Mouse (Mus musculus) splenic B cell, adult 2 months (primary cell): ENCODE measurements around the gene Coq4.

Source experiments
- DNase-seq: peaks from one replicate; pipeline ENCODE4 v3.0.0-alpha.2; 2011; ENCODE audit warnings: low read depth, low spot score
- H3K27me3 ChIP-seq: 2 replicates; pipeline ENCODE4 v1.6.1; 2012; ENCODE audit warnings: mild to moderate bottlenecking, low read length, moderate library complexity, mixed read lengths; ENCODE audit not compliant: control insufficient read depth, poor library complexity, insufficient read depth, severe bottlenecking
- H3K36me3 ChIP-seq: 2 replicates; pipeline ENCODE4 v1.6.1; 2012; ENCODE audit warnings: mild to moderate bottlenecking, low read length, moderate library complexity, mixed read lengths; ENCODE audit not compliant: control insufficient read depth, poor library complexity, insufficient read depth, severe bottlenecking

Gene Coq4

DNA sequence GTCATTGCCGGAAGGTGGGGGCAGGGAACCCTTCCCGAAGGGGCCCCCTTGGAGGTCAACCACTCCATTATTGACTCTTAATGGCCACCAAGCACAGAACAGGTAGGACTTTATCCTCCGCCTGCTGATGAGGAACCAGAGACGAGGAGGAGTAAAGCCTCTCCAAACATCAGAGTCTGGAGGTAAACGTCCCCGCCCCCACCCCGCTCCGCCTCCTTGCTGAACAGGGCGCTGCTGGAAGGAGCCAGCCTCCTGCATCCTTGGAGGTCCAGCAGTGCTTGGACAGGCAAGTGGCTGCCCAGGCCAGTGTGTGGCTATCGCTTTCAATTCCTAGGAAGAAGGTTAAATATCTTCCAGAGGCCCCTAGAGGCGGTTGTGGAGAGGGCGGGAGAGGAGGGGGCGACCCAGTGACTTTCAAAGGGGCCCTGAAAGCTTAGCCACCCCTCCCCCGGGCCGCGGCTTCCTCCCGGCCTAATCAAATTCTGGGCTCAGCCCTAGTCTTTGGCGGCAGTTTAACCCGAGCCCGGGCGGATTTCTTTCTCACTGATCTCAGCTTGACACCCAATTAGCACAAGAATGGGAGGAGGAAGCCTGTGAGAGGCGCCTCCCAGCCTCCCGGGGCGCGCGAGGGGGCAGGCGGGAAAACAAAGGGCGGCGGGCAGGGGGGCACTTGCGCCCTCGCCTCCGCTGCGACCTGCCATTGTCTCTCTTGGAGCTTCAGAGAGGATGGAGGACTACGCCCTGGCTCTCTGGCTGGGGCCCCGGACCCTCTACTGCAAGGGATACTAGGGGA, 32.9 kb downstream of the Coq4 start, which contains the start of gene Urm1:
Gene Urm1 (plus strand): TSS at position 51 of the 793 bp plus-strand sequence.
- peak; percentile 48 for DNase-seq
- Histone ChIP-seq H3K36me3 (no peaks in the 10 kb centered on the region), H3K27me3 (no peaks in the 10 kb centered on the region)

DNA sequence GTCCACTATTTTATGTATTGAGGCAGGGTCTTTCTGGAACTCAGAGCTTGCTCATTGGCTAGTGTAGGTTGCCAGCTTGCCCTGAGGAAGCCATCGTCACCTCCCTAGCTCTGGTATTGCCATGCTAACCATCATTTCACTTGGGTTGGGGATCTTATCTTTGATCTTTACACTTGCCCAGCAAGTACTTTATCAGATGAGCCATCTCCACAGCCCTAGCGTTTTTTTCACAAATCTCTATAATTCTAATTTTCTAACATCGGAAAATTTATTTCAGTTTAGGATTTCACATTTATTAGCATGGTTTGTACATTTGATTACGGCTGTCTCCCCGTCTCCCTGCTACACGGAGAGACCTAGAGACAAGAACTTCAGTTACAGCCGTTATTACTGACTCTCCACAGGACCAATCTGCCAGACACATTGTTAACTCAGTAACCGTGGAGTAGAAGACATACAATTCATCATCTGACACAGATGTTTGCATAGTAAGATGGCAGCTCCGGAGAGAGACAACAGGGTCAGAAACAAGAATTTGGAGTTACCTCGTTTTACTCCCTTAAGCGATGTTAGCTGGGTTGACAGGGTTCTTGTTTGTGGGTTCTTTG, 39.1 kb downstream of the Coq4 start:
- Histone ChIP-seq H3K27me3 (no peaks in the 10 kb centered on the region), H3K36me3 (no peaks in the 10 kb centered on the region)
- DNase-seq: no peak

DNA sequence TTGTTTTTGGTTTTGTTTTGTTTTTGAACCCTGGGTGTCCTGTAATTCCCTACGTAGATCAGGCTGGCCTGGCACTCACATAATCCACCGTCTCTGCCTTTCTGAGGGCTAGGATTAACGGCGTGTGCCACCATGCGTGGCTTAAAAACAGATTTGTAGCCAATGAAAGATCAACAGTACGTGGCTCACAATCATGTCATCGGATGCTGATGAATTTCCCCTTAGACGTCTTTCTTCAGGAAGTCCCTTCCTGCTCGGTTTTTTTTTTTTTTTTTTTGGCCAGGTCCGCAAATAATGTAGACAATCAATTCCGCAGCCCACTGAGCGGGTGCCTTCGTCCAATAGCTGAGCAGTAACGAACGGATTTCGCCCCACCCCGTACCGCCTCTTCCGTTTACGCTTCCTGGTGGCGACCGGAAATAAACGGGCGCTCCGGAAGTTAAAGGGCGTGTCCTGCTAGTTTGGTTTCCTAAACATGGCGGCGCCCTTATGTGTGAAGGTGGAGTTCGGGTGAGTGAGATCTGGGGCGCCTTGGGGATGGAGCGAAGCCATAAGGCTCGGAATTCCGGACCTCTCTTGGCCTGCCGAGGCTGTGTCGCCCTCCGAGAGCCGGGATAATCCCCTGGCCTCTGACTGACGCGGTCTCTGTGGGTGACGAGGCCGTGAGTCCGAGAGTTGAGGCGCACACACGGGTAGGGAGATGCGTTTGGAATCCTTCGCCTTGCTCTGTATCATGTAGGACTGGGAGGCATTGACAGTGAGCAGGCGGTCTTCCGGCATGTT, 39.8 kb downstream of the Coq4 start:
- H3K36me3 ChIP-seq: no peaks in the 10 kb centered on the region
- H3K27me3 ChIP-seq: no peaks in the 10 kb centered on the region
- DNase-seq: peak; percentile 98

DNA sequence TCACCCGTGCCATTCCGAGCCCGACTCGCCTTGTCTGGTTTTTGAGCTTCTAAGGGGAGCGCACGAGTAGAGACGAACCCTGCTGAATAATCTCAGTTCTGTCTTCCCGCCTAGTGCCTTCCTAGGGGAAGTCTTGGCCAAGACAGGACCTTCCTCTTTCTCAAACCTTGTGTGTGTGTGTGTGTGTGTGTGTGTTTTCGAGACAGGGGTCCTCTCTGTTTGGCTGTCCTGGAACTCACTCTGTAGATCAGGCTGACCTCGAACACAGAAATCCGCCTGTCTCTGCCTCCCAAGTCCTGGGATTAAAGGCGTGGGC, 40.4 kb downstream of the Coq4 start:
- Histone ChIP-seq H3K36me3 (no peaks in the 10 kb centered on the region), H3K27me3 (no peaks in the 10 kb centered on the region)
- DNase-seq: no peak

DNA sequence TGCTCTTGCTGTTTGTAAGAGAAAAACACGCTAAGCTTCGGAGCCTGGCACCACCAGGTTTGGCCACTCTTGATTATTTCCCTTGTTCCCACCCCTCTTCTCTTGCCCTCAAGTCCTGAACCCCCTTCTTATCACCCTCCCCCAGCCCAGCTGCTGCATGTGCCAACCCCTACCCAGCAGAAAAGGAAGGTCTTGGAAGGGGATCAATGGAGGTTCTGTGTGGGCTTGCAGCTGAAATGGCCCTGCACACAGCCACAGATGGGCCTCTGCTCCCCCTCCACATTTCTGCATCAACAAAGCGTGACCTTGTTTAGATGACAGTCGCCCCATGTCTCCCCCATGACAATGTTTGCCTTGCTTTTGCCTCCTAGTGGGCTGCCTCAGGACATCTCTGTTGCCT, 43.8 kb downstream of the Coq4 start:
- DNase-seq: no peak
- Histone ChIP-seq H3K36me3 (no peaks in the 10 kb centered on the region), H3K27me3 (no peaks in the 10 kb centered on the region)

DNA sequence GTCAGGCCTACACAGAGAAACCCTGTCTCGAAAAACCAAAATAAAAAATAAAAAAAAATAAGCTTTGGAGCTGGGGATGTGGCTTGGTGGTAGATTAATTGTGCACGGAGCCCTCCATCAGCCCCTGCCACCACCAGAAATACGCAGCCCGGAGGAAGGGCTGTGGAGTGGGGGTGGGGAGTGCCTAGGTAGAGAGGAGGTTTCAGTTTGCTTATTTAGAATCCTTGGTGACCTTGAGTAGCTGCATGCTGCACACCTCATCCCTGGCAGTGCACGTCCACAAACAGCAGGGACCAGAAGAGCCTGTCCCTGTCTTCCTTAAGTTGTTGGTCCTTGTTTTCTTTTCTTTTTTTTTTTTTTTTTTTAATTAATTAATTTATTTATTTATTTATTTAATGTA, 46.5 kb downstream of the Coq4 start:
- DNase-seq: no peak
- no peaks in the 10 kb centered on the region for H3K27me3 ChIP-seq
- H3K36me3 ChIP-seq: no peaks in the 10 kb centered on the region

DNA sequence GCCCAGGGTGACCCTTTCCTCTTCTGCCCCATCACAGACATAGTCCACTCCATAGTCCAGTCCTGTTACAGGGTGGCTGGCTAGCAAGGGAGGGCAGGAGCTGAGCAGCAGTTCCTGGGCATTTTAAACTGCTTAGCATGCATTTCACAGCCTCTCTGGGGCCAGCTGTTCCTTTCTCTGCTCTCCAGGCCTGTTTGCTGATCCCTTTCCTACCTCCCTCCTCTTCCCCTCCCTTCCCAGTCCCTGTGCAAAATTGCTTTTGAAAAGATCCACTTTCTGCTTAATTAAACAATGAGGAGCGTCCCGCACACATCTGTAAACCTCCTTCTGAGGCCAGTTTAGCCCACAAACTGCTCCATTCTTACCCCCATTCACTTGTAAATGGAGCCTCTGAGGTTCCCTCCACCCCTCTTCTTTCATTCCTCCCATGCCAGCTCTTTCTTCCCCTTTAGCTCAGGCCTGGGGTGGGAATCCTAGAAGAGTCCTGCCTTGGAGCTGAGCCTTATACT, 48.2 kb downstream of the Coq4 start:
- Histone ChIP-seq H3K27me3 (no peaks in the 10 kb centered on the region), H3K36me3 (0 out of 2 replicates have a peak, but pooled peaks cover 3% of the 10 kb centered on the region)
- DNase-seq: no peak

DNA sequence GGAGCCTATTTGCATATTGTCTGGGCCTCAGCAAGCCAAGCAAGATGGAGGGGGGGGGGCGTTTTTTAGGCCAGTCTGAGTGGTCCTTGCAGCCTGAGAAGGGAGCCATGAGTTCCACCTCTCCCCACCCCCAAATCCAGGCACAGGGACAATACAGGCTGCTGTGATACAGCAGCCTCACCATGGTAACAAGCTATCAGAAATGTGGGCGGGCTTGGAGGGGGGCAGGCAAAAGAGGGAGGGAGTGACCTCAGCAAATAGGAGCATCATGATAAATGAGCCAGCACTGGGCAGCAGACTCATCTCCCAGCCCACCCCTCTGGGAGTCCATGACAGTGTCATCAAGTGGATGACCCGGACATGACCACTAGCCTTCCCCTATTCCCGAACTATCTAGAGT, 52.2 kb downstream of the Coq4 start:
- Histone ChIP-seq H3K27me3 (no peaks in the 10 kb centered on the region), H3K36me3 (peaks cover 8% of the 10 kb centered on the region; the same call in 1 of the 2 replicates)
- DNase-seq: no peak

DNA sequence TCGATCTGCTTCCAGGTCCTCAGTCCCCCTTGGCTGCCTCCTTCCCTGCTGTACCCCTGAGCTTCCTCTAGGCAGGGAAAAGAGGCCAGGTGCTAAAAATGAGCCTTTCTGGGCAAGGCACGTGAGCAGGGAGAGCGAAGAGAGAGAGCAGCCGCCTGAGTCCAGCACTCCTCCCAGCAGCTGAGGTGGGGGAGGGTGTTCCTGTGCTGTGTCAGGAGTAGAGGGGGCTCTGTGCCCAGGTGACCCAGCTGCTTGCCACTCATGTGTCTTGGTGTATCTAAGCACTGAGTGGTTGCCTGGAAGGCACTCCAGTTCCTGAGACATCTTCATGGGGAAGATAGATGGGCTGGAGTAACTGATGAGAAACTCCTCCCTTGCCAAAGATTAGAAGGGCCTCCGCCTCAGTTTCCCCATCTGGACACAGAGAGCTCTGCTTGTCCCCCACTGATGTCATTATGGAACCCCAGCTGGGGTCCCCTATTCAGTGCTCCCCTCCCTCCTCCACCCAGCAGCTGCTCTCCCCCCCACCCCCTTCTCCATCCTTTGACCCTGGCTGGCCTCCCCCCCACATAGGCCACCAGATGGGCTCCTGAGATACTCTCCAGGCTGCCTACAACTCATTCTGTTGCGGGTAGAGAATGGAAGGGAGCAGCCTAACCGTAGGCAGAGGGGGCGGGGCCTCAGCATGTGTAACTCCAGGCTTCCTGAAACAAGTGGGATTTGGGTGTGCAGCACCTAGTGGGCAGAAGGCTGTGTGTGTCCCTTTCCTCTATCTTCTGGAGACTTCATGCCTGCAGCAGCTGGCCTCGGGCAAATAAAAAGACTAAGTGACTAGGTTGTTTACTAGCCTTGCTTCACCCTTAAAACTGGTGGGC, 56.2 kb downstream of the Coq4 start:
- H3K36me3 ChIP-seq: peaks cover 8% of the 10 kb centered on the region
- no peaks in the 10 kb centered on the region for H3K27me3 ChIP-seq
- no peak for DNase-seq

DNA sequence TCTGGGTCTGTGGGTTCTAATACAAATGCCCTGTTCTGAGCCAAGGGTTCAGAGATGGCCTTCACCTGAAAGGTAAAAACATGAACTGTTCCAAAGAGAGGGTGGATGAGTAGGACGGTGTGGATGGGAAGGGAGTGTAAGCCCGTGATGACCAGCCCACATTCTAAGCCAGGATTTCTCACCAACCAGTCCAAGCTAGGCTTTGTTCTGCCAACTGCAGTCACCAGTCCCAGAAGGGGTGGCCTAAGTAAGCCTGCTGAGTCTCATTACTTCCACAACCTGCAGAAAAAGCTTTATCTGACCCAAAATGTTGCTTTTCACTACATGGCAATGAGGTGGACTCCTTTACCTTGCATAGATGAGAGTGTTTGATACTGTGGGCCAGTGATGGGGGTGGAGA, 56.8 kb downstream of the Coq4 start:
- no peak for DNase-seq

DNA sequence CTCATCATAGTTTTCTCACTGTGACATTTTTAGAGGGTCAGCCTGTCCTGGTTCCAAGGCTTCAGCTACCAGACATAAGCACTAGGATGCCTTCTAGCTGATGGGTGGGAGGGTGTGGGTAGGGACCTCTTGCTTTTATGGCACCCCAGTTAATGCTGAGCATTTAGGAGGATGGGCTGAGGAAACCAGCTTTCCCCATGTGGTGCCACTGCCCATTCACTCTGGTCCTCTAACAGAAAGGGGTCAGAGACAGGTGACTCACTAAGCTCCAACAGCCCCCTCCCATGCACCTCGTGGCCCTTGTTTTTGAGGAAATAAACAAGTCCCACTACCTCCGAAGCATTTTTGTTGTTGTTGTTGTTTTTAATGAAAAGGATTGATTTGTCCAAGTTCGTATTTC, 57.4 kb downstream of the Coq4 start:
- Histone ChIP-seq H3K27me3 (no peaks in the 10 kb centered on the region), H3K36me3 (peaks cover 5% of the 10 kb centered on the region)
- no peak for DNase-seq

More for the DNA sequence above, 56.8 kb downstream of the Coq4 start:
- Histone ChIP-seq H3K27me3 (no peaks in the 10 kb centered on the region), H3K36me3 (peaks cover 7% of the 10 kb centered on the region)

DNA sequence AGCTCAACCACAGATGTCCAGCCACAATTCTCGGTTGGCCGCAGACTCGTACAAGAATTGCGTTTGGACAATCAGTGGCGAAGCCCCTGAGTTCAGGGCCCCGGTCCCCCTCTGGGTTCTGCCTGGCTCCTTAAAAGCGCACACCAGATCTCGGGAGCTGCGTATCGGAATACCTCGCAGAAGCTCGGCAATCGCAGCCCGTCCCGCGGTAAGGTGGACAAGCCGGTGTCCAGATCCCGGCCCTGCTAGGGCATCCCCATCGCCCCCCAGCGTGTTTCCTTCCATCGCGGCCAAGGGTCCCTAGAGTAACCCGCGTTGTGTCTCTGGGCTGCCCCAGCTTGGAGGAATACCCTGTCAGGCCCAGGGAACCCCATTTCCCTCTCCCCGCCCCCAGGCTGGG, 58.3 kb downstream of the Coq4 start:
- Histone ChIP-seq H3K27me3 (no peaks in the 10 kb centered on the region), H3K36me3 (peaks cover 5% of the 10 kb centered on the region)
- no peak for DNase-seq

DNA sequence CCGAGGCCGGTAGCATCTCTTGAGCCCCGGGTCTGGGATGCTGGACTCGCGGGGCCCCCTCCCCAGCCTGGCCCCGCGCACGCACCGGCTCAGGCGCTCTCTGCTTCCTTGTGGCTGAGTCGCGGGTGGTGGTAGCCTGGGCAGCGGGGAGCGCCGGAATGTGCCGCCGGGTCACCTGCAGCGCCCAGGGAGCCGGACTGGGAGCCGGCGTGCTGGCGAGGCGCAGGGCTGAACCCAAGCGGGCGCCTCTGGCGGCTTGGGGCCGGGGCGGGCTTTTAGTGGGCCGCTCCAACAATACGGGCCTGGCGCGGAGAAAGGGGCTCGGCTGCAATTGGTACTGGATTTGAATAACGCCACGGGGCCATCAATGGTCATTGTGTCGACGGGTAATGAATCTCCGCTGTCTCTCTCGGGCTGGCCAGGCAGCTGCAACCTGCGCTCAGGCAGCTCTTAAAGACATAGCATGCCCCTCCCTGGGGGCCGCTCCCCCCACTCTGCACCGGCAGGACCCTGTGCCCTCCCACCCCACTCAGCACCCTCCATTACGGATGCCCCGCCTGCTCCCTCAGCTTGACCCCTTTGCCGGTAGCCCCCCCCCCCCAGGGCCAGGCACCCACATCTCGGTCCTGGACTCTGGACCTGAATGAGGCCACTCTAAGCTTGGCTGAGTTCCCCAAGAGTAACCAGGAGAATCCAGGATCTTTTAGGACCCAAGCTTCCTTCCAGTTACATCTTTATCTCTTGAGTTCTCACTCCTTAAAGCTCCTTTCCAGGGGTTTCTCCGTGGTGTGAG, 59.0 kb downstream of the Coq4 start:
- DNase-seq: no peak
- Histone ChIP-seq H3K27me3 (no peaks in the 10 kb centered on the region), H3K36me3 (peaks cover 4% of the 10 kb centered on the region)

DNA sequence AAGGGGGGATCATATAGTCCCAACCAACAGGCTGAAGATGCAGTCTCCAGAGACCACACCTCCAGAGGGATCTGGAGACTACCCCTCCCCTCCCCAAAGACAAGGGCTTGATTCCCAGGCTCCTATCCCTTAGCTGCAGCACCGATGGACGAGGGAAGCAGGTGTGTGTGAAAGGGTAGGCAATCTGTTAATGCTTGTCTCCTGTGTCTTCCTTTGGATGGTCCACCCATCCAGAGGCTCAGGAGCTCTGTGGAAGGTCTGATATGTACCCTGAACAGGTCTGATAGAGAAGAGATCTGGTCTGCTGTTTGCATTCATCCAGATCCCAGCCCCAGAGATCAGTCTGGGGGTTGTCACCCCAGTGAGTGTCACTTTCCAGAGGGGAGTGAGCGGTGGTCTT, 59.6 kb downstream of the Coq4 start:
- peaks cover 4% of the 10 kb centered on the region; the same call in 1 of the 2 replicates for H3K36me3 ChIP-seq
- no peaks in the 10 kb centered on the region for H3K27me3 ChIP-seq
- no peak for DNase-seq
